8 mouse cellular contexts compared by ENCODE assay signal in genomic region chr14:78731240-78731639, GRCm38 (mm10). TPM values are rescaled to one million over a fixed set of nuclear protein-coding genes. Genes with fewer than 3 reads are reported as not detected.
DNase-seq lines count a peak whose midpoint lies in the region; ATAC-seq and TF ChIP-seq lines count a peak whose summit lies in the region.

No protein-coding gene starts in this region.

- 14% methylated on average over 12 of the region's 12 CpGs for WGBS in heart, embryonic 14.5 days
- WGBS in lung, adult 2 months: 18% methylated on average over 12 of the region's 12 CpGs
- 14% methylated on average over 12 of the region's 12 CpGs for WGBS in olfactory bulb, adult 2 months

- H3K4me3 ChIP-seq in layer of hippocampus, adult 2 months: peak overlapping the region; percentile 91
- peak overlapping the region; percentile 80 to 83 for H3K4me3 ChIP-seq in heart, embryonic 14.5 days (ENCODE audit: control insufficient read depth in 1 of 2, insufficient read depth in 1 of 2, low read depth in 1 of 2, low read length in 2 of 2)
- H3K4me3 ChIP-seq in lung, adult 2 months (replicated peaks; ENCODE audit: extremely low read depth, low read depth, low read length): peak overlapping the region; percentile 70
- peak overlapping the region; percentile 67 for H3K4me3 ChIP-seq in olfactory bulb, adult 2 months (ENCODE audit: insufficient read depth, low read depth, low read length)

- peak in 1 of 2 experiments; percentile 33 for DNase-seq in layer of hippocampus, adult 2 months (ENCODE audit: low spot score in 2 of 2)
- DNase-seq in layer of hippocampus, adult 11-12 months (ENCODE audit: low spot score): no peak
- peak; percentile 52 for DNase-seq in embryo, embryonic 10.5 days (ENCODE audit: low spot score)
- DNase-seq in kidney, postnatal 10 days: peak; percentile 54
- peak; percentile 30 for DNase-seq in lung, adult 2 months
- no peak for DNase-seq in testis, postnatal 10 days (ENCODE audit: low spot score)

- H3K27ac ChIP-seq in layer of hippocampus, adult 2 months: peak overlapping the region; percentile 93
- no peak overlapping the region for H3K27ac ChIP-seq in heart, embryonic 14.5 days (replicated peaks in 1 of 2; ENCODE audit: control insufficient read depth in 1 of 2, insufficient read depth in 1 of 2, low read depth in 2 of 2, low read length in 2 of 2)
- H3K27ac ChIP-seq in olfactory bulb, adult 2 months (ENCODE audit: insufficient read depth, low read depth, low read length): no peak overlapping the region

- peak overlapping the region; percentile 99 for H3K4me2 ChIP-seq in heart, embryonic 14.5 days (ENCODE audit: low read length)

- no peaks in the 10 kb centered on the region for H3K9me3 ChIP-seq in heart, embryonic 14.5 days (ENCODE audit: control insufficient read depth, low read length)

- ATAC-seq in heart, embryonic 14.5 days (ENCODE audit: insufficient number of reproducible peaks, insufficient read depth, low FRiP score, low read depth): no peak

- no peak for TF ChIP-seq POLR2A in lung, adult 2 months (IDR thresholded peaks at IDR 0.05; ENCODE audit: borderline replicate concordance, extremely low read depth, low read depth, low read length)
- TF ChIP-seq POLR2A in olfactory bulb, adult 2 months (IDR thresholded peaks at IDR 0.05; ENCODE audit: insufficient read depth, low read depth, low read length): no peak

- H3K4me1 ChIP-seq in heart, embryonic 14.5 days (ENCODE audit: control insufficient read depth in 2 of 2, insufficient read depth in 2 of 2, low read length in 2 of 2): peaks cover 4% of the 10 kb centered on the region in 2 experiments; a peak in 3 of 4 replicates
- peaks cover 2% of the 10 kb centered on the region; the same call in 1 of the 2 replicates for H3K4me1 ChIP-seq in lung, adult 2 months (ENCODE audit: control insufficient read depth, insufficient read depth, low read length)
- peaks cover 14% of the 10 kb centered on the region for H3K4me1 ChIP-seq in olfactory bulb, adult 2 months (ENCODE audit: control insufficient read depth, insufficient read depth, low read length)

- H3K27me3 ChIP-seq in heart, embryonic 14.5 days (ENCODE audit: control insufficient read depth, insufficient read depth, low read length): no peaks in the 10 kb centered on the region

- TF ChIP-seq CTCF in layer of hippocampus, adult 2 months (conservative IDR thresholded peaks at IDR 0.05): peak; percentile 50
- no peak for TF ChIP-seq CTCF in lung, adult 2 months (IDR thresholded peaks at IDR 0.05; ENCODE audit: insufficient read depth, low read length)
- no peak for TF ChIP-seq CTCF in olfactory bulb, adult 2 months (IDR thresholded peaks at IDR 0.05; ENCODE audit: insufficient read depth, low read depth, low read length)

- H3K36me3 ChIP-seq in heart, embryonic 14.5 days (ENCODE audit: control insufficient read depth, insufficient read depth, low read length): no peaks in the 10 kb centered on the region

- peak overlapping the region; percentile 84; the same call in 1 of the 2 replicates for H3K9ac ChIP-seq in heart, embryonic 14.5 days (ENCODE audit: low read length)

RNA-seq across cellular contexts. Expression of gene Dgkh, which starts 1.3 kb away (rescaled TPM):
- total RNA-seq in layer of hippocampus, adult 2 months (2021): 100 to 1,000 TPM; 110 to 123 TPM
- polyA plus RNA-seq in heart, embryonic 14.5 days (2014; fragmentation: Nextera tagmentation; extraction: Ambion mirVana): 2.8 and 3.6 TPM in 2 replicates
- 3.7 and 6.2 TPM in 2 replicates for polyA plus RNA-seq in lung, adult 2 months (2012; rRNA removed)
- polyA plus RNA-seq in olfactory bulb, adult 2 months (2012; ENCODE audit: insufficient read depth, insufficient read length, low replicate concordance, missing spikeins): not detected in 2 replicates

Comparison
In these comparisons a context has a peak if more than half of its experiments do, and no peak if none do; other contexts are left out.
1. DNase-seq: peak in embryo, embryonic 10.5 days (single experiment), kidney, postnatal 10 days (single experiment) and lung, adult 2 months (single experiment); none in layer of hippocampus, adult 11-12 months (single experiment) and testis, postnatal 10 days (single experiment).
2. Peak in every context shown above with its lines, with median percentiles within 50 percentile points of each other: H3K4me3 ChIP-seq.